Mouse (Mus musculus): ENCODE data around the gene Bcl9.

- TF ChIP-seq CTCF (IDR thresholded peaks at IDR 0.05; ENCODE audit: borderline replicate concordance, insufficient read depth, low read depth, low read length) (no peak), POLR2A (IDR thresholded peaks at IDR 0.05; ENCODE audit: borderline replicate concordance, insufficient read depth, low read length) (no peak)
These were observed 69.3 kb downstream of the Bcl9 start for GRCm38 (mm10) chr3:97228457-97228856.

All from cerebellum, adult 2 months (tissue).